Mouse (Mus musculus) NIH3T3 (cell line): Measurements from ENCODE around the gene Hes2.

Source experiments
- DNase-seq: peaks from one replicate; pipeline ENCODE4 v3.0.0-alpha.2; 2012; ENCODE audit warnings: low read depth

The Hes2 gene

GRCm38 (mm10) chr4:152160748-152161147 lies 2.1 kb downstream of the Hes2 start:
- no peak for DNase-seq

GRCm38 (mm10) chr4:152161601-152162000 lies 2.9 kb downstream of the Hes2 start:
- DNase-seq, result no peak

DNA sequence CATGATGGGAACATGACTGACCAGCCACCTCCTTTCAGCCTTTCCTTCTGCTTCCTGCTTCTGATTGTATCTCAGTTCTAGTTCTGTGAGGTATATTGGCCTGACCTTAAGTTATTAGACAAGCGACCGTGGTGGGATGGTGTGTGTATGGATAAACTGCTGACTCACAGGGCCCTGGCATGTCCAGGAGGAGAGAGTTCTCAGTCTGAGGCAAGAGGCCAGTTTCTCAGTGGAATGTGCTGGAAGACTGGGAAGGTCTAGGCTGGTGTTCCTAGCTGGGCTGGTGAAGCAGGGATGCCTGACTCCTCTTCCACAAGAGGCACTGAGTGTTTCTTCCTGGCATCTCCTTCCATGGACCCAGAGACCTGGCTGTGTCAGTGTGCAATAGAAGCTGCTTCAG lies 4.1 kb downstream of the Hes2 start:
- peak; percentile 71 for DNase-seq

GRCm38 (mm10) chr4:152165036-152165931 lies 6.6 kb downstream of the Hes2 start:
- DNase-seq, result peak; percentile 35

DNA sequence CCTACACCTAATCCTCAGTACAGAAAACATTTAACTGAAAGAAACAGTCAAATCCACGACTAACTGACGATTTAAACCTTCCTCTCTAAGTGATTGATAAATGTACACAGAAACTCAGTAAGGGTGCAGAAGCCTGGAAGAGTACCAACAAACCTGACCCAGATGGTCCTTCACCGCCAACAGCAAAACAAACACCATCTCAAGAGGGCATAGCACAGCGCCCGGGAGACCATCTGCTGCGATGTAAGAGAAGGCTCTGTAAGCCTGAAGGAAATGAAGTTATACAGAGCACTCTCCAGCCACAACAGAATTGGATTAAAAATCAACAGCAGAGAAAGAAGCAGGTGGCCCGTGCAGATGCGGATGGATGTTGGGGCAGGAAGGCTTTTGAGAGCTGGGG lies 9.4 kb downstream of the Hes2 start:
- DNase-seq, result no peak

DNA sequence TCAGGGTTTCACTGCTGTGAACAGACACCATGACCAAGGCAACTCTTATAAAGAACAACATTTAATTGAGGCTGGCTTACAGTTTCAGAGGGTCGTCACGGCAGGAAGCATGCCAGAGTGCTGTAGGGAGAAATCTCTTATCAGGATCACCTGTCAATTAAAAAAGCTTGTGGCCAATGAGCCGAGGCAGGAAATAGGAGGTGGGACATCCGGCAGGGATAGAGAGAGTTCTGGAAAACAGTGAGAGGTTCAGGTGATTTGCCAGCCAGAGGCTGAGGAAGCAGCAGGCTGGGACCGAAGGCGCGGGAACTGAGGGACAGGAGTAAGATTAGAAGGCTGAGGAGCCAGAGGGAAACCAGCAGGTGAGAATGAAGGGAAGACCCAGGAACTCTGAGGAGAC lies 10.4 kb downstream of the Hes2 start:
- no peak for DNase-seq

DNA sequence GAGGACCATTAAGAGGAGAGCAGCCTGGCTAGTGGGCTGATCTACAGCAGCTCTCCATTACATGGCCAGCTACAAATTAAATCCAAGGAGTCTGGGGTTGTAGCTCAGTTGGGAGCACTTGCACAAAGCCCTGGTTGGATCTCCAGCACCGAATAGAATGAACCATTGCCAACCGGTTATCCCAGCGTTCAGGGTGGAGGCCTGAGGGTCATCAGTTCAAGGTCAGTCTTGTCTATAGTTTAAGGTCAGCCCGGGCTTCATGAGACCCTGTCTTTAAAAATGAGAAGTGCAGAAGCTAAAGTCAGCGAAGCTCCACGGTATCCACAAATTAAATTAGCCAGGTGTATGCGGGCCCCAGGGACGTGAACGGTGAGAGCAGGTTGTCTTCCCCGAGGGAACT lies 11.6 kb downstream of the Hes2 start:
- no peak for DNase-seq

DNA sequence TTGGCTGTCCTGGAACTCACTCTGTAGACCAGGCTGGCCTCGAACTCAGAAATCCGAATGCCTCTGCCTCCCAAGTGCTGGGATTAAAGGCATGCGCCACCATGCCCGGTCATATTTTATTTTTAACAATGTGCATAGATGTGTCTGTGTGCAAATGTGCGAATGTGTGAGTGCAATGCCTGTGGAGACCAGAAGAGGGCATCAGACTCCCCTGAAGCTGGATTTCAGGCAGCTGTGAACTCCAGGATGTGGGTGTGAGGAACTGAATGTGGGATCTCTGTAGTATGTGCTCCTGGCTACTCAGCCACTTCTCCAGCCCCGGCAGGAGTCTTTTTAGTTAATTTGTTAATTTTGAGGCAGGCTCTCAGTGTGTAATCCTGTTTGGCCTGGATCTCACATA lies 12.9 kb downstream of the Hes2 start:
- DNase-seq, result no peak

GRCm38 (mm10) chr4:152173041-152173440 lies 14.4 kb downstream of the Hes2 start:
- peak; percentile 84 for DNase-seq

DNA sequence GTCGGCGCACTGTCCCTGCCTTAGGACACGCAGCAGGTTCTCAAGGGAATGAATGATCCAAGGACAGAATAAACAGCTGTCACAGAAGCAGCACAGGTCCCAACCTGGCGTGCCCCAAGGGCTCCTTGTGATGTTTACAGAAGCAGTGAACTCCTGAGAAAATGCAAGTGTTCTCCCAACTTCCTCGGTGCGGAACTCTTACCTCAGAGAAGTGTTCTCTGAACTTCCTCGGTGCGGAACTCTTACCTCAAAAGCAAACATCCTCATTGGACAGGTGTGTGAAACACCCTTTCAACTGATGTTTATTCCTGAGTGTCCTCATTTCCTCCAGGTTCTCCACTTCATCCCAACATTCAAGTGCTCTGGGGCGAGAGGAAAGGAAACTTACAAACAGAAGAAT lies 15.3 kb downstream of the Hes2 start:
- DNase-seq, result no peak

GRCm38 (mm10) chr4:152176638-152177037 lies 18.0 kb downstream of the Hes2 start:
- no peak for DNase-seq

- no peak for DNase-seq
These were observed 18.5 kb downstream of the Hes2 start for GRCm38 (mm10) chr4:152177174-152177536.

DNA sequence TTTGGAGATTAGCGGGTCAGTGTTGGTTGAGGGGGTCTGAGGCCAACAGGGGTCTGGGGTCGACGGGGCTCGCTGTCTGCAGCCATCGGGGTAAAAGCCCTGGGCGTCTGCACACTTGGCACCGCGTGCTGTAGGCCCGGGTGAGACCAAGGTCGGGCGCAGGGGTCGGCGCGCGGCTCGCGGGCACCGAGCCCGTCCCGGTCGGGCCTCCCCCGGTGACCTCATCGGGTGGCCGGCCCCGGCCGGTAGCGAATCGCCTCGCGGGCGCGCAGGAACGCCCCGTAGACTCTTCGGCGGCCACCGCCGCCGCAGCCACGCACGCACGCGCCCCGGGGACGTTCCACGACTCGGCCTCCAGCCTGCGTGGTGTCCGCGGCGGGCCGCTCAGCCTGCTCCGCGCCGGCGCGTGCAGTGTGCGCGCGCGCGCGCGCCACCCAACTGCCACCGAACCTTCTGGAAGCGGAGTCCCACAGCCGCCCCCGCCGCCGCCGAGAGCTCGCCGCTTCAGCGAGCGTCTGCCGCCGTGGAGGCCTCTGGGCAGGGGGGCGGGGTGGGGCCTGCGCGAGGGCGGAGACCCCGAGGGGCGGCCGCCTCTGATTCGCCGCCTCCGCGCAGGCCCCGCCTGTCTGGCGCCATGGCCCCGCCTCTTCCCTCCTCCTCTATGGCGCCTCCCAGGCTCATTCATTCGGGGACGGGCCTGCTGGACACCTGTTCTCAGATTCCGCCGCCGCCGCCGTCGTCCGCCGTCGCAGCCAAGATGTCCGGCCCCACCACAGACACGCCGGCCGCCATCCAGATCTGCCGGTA lies 19.1 kb downstream of the Hes2 start, which contains the start of gene Acot7:
Gene Acot7 (plus strand): TSS at position 598 of the 807 bp plus-strand sequence.
- DNase-seq, result peak; percentile 93

DNA sequence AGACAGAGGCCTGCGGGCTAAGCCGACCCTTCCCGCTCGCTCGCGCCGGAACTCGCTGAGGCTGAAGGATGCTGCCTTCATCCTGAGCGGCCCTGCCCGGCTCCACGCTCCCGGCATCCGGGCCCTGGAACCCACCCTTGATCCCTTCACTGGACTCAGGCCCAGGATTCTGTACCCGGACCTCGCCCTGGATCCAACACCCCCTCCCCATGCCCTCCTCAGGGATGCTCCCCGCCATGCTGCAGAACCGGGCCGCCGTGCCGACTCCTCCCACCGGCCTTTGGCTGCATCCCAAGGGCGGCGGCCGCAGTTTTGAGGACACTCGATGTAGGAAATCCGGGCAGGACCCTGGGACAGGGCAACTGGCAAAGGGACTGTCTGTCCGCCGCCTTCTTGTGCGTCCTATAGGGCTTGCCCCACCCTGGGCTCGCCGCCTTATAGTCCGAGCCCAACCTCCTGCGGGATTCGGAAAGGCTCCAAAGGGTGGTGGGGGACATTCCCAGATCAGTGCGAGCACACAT lies 19.7 kb downstream of the Hes2 start:
- DNase-seq, result peak; percentile 36

DNA sequence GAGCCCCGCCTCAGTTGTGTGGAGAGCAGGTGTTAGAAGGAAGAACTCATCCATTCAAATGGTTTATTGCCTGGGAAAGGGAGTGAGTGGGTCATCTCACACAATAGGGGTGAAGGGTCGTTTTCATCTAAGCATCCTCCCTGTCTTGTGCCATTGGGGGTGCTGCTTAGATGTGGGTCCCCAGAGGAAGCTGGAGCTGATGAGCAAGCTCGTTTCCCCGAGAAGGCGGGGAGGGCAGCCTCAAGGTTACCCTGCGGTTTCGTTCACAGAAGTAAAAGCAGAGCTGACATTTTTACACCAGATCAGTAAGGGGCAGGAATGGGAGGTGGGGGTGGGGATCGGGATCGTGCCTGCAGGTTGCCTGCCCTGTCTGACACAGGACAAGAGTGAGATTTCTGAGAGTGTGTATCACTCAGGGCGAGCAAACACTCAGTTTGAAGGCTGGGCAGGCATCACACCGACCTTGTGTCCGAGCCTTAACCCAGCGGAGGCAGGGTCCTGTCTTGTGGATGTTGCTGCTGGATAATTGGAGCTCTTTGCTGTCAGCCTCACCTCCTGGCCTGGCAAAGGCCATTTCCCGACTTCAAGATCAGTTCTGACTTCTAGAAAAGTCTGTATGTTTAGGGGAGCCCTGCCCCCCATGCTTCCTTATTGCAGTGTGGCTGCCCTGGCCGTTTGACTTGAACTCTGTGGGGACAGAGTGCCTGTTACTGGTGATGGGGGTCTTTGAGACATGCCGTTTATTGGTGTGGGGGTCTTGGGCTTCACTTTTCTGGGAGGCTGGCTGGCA lies 20.4 kb downstream of the Hes2 start:
- DNase-seq, result no peak

DNA sequence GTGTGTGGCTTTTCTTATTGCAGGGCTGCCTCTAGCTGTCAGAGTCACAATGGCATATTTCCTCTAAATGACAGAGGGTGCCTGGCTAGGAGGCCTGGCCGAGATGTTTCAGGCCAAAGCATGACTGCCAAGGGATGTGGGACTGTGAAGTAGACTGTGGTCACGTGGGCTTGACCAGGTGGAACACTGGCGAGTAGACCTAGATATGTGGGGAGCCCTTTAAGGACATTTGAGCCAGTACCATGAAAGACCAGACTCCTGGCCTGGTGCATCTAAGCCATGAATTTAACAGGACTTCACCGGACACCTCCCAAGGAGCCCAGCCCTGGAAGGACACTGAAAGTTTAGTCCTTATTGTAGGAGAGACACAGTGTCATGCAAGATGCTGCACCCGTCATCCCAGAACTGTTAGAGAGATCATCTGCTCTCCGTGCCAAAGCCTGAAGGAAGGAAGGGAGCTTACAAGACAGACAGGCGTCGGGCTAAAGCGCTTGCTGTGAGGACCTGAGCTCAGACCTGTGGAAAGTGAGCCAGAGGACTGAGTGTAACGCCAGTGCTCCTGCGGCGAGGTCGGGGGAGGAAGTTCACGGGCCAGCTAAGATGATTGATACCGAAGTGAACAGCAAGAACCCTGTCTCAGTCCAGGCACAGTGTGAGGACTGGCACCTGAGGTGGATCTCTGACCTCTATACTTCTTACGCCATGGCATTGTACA lies 21.4 kb downstream of the Hes2 start:
- DNase-seq, result no peak

DNA sequence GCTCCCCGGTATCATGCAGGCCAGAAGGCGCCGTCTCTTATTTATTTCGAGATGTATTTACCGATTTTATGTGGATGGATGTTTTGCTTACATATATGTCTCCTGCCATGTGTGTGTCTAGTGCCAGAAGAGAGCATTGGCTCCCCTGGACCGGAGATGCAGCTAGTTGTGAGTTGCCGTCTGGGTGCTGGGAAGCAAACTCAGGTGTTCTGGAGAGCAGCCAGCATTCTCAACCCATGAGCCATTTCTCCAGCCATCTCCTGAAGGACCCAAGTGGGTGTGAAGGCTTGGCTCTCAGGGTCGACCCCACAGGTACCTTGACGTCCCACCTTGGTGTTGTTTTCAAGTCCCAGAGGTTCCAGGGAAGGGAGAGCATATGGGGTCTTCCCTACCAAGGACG lies 23.5 kb downstream of the Hes2 start:
- DNase-seq, result no peak

DNA sequence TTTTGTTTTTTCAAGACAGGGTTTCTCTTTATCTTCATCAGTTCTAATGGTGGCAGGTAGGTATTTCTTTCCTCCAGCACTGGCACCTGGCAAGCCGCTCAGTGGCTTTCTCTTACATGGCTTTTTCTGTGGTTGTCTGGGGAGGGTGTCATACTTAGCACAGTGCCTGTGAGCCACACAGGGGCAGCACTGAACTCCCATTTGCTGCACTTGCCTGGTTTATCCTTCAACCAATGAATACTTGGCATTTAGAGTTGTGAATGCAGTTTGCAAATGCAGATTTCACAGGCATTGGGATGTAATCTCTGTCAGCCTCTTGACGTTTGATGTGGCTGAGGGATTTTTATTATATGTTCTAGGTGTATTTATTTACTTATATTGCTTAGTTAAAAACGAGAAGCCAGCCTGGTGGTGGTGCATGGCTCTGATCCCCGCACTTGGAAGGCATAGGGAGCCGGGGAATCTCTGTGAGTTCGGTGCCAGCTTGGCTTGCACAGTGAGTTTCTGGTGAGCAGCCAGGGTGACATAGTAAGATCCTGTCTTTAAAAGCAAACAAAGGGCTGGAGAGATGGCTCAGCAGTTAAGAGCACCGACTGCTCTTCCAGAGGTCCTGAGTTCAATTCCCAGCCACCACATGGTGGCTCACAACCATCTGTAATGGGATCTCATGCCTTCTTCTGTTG lies 25.8 kb downstream of the Hes2 start:
- DNase-seq, result peak; percentile 53

GRCm38 (mm10) chr4:152185137-152185509 lies 26.5 kb downstream of the Hes2 start:
- peak; percentile 85 for DNase-seq

DNA sequence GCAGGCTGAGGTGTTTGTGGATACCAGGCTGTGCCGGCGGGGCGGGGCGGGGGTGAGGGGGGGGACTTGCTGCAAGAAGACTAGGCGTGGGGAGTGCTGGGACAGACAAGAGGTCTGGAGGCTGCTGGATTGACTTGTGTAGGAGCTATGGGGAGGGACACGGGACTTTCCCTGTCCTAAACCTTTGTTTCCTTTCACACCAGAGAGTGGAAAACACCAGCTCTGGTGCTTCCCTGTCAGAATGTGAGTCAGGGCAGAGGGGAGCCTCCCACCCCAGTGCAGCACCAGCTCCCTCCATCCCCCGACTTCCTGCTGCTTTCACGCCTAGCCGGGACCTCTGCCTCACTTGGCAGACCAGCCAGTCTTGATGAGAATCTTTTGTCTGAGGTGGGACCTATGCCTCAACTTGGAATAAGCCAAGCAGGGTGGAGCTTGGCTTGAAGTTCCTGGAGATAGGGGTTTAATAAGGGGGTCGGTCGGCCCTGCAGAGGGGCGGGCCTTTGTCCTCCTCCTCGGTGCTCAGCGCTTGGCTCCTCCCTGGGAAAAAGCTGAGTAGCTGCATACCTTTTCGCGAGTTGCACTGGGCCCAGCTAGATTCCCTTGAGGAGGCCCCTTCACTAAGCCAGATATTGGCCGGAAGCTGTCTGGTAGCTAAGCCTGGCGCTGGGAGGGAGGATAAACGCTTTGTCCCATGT lies 27.0 kb downstream of the Hes2 start:
- peak; percentile 83 for DNase-seq
